Mouse (Mus musculus) cerebellum, adult 9-11 months (tissue): ENCODE data around the gene Taf11.

Experiments
- DNase-seq: peaks from one replicate; pipeline ENCODE4 v3.0.0; 2022

Taf11 gene

DNA sequence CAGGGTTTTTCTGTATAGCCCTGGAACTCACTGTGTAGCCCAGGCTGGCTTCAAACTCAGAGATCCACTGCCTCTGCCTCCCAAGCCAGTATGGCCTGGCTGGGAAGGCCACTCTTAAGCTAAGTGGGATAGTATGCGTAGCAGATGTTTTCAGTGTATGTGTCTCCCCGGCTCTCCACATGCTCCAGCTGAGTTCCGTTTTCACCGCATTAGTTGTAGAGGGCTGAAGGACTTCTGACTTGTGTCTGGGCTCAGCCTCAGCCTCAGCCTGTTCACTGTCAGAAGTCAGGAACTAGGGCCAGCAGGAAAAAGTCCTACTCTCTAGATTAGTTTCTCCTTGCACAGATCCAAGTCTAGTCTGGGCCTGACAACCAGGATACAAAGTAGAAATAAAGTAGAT is 6.7 kb upstream of the Taf11 start:
- DNase-seq: no peak

DNA sequence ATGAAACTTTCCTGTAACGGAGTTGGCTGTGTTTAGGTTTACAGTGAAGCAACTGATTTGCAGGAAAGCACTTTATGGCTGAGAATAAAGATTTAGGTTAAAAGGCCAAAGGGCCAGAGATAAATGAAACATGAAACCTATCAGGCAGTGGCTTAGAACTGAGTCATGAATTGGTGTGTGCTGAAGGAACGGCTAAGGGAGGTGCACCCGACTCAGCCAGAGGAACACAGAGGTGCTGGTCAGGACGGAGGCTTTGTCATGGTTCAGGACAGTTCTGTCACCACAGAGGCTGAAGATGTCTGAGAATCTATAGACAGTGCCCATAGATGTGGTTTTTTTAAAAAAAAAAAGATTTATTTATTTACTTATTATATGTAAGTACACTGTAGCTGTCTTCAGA is 5.1 kb upstream of the Taf11 start:
- DNase-seq: no peak

- peak; percentile 20 for DNase-seq
Observed at GRCm38 (mm10) chr17:27911371-27911770, 1.7 kb upstream of the Taf11 start.

- peak; percentile 87 for DNase-seq
Observed at GRCm38 (mm10) chr17:27908888-27909621, 589 bp downstream of the Taf11 start, which contains the start of gene Anks1. TSS of gene Anks1 (plus strand) at chr17:27909306.

GRCm38 (mm10) chr17:27908206-27908887 is 1.3 kb downstream of the Taf11 start:
- peak; percentile 50 for DNase-seq

- peak; percentile 92 for DNase-seq
Observed at GRCm38 (mm10) chr17:27907512-27908205, 2.0 kb downstream of the Taf11 start.

GRCm38 (mm10) chr17:27886499-27887210 is 23.0 kb downstream of the Taf11 start:
- no peak for DNase-seq

DNA sequence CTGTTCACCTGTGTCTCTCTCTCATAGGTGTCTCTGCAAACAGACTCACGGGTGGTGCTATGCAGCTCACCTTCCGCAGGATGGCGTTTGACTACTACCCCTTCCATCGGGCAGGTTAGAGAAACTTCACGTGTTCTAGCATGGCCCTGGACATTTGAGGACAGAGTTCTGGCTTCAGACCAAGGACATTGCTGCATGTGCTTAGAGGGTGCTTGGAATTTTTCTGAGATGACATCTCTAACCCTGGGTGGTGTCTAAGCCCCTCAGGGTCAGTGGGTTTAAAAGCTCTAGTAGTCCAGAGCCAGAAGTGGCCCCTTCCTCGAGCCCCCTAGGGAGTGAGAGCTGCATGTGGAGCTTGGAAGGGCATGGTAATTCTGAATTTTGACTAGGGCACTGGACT is 25.6 kb downstream of the Taf11 start:
- DNase-seq: no peak

DNA sequence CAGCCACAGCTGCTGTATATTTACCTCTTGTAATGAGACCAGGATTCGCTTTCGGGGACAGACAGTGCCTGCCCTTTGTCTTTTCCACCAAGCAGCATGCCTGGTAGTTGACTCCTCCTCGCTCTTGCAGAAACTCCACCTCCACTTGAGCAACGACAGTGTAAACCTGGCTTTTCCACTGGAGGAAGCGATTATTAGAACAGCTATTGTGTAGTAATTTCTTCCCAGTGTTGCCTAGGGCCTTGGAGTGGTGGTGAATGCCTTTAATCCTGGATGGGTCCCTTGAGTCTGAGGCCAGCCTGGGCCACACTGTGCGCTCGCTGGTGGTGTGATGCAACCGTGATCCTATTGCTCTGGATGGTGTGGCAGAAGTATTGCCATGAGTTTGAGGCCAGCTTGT is 26.5 kb downstream of the Taf11 start:
- DNase-seq: no peak

DNA sequence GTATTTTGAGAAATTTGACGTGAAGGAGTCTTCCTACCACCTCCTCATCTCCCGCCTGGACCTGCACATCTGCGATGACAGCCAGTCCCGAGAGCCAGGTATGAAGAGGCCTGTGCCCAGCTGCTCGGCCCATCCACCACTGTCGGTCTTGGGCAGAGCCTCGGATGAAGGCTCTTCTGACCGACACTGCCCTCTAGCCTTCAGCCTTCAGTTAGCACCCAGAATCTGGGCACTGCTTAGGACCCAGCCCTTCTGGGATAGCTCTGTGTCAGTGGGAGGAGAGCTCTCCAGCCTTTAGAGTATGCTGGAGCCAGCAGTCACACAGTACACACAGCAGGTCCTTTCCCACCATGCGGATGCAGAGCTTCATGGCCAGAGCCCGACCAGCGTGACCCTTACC is 28.1 kb downstream of the Taf11 start:
- DNase-seq: no peak

DNA sequence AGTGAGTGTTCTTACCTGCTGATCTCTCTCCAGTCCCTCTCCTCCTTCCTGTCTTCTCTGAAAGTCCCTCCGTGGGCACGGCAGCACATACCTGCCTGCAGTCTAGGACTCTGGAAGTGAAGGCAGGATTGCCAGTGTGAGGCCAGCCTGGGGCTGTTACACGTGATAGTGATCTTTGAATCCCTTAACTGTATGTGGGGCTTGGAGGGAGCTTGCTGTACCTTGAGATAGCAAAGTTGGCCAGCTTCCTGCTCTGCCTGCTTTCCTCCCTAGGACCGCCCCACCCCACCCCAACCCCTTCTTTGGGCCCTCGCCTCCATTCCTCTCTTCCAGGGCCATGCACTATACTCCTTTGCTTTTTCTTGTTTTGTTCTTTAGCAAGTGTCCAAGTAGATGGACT is 35.1 kb downstream of the Taf11 start:
- DNase-seq: no peak

GRCm38 (mm10) chr17:27873583-27873982 is 36.1 kb downstream of the Taf11 start:
- DNase-seq: no peak

DNA sequence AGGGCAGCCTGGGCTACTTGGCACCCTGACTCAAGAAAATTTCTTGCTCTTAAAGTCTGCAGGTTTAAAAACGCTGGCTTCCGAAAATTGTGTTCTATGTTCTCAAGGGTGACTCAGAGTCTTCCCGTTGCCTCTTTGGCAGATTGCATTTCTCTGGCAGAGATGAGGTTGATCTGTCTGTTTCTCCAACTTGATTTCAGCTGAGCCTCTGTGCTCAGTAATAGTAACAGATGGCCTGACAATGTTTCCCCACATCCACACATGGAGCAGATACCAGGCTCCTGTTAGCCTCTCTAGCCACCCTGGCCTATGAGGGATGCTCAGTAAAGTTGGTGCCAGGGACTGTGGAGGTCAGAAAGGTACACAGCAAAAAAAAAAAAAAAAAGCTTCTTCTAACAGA is 37.8 kb downstream of the Taf11 start:
- DNase-seq: peak; percentile 85

DNA sequence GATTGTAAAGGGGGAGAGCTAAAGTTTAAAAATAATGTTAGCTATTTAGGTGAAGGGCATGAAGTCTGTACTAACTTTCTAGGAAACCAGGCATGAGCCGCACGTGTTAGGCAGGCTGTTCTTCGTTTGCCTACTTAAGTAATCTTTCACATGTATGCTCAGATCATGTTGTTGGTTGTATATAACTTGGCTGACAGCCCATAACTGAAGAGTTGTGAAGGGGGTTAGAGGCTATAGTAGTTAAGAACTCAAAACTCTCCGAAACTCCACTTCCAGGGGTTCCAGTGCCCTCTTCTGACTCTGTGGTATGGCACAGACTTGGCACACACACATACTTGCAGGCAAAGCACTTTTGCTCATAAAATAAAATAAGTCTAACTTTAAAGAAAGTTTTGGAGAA is 42.9 kb downstream of the Taf11 start:
- no peak for DNase-seq

DNA sequence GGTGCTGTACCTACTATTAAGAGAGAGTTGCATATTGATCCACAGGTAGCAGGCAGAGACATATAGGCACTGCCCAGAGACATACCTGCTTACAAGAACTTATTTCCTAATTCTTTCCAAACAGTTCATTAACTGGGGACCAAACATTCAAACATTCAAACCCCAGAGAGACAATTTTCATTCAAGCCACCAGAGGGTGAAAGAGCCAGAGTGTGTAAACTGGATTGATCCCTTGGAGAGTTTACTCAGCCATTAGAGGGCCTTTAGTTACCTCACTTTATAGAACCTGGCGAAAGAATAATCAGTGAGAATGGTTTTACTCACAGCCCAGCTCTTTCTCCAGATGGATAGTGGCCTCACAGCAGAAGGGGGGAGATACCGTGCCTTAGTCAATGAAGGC is 44.2 kb downstream of the Taf11 start:
- DNase-seq: no peak

- DNase-seq: no peak
Observed at GRCm38 (mm10) chr17:27859131-27859530, 50.5 kb downstream of the Taf11 start.

DNA sequence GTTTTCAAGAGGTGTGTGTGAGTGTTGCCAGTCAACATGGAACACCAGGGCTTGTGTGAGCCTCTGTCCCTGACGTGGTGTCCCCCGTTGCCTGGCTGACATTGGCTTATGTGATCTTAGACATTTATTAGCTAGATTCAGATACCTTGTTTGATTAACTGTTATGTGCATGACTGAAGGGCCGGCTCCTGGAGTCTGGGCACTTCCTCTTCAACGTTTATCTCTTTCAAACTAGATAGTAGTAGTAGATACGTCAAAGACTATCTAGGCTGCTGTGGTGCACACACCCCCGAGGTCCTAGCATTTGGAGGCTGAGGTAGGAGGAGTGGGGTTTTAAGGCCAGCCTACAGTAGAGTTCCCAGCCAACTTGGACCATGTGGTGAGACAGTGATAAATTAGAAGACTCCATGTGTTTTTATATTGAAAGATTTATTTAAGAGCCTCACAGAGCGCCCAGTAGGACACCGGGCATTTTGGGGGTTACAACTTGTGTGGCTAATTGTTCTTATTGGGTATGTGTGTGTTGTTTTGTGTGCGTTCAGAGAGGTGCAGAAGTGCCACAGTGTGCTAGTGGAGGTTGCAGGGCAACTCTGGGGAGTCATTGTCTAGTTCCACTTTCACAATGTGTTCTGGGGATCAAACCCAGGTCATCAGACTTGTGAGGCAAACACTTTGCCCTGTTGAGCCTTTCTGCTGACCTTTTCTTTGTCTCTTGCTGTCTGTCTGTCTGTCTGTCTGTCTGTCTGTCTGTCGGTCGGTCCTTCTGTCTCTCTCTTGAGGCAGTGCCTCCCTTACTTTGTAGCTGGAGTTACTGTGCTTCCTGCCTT is 51.8 kb downstream of the Taf11 start:
- no peak for DNase-seq

GRCm38 (mm10) chr17:27856798-27857648 is 52.6 kb downstream of the Taf11 start:
- no peak for DNase-seq

DNA sequence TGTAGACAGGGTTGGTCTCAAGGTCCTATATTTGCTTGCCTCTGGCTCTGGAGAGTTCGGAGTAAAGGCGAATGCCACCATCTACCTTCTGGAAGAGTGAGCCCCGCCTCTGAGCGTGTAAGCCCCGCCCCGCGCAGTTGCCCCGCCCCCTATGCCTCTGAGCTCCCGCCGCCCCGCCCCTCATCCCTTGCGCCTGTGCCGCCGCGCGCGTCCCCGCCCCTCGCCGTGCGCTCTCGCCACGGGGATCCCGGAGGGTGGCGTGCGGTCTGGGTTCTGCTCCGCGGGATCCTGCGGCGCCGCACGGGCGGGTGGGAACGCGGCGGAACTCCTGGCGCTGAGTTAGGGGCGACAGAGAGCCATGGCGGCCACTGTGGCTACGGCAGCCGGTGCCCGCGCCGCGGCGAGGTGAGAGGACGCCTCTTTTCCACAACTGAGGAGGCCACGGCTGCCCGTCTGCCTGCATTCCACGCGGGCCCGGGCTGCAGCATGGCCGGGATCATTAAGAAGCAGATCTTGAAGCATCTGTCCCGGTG is 53.3 kb downstream of the Taf11 start, which contains the start of gene Uhrf1bp1:
Gene Uhrf1bp1, plus strand, starts transcription at position 177 of the 533 bp plus-strand sequence.
- DNase-seq: peak; percentile 78
